Mouse (Mus musculus) CH12.LX (cell line): ENCODE results near the gene Rnf126. TPM values are rescaled to one million over a fixed set of nuclear protein-coding genes. Genes with fewer than 3 reads are reported as not detected.

Source experiments
- DNase-seq: peaks from one replicate; pipeline ENCODE4 v3.0.0-alpha.2; 2013; ENCODE audit errors: extremely low read depth
- H3K27ac ChIP-seq: 2 replicates; pipeline ENCODE4 v1.5.1; 2012; ENCODE audit warnings: low read depth, mild to moderate bottlenecking, control low read depth, moderate library complexity; ENCODE audit not compliant: insufficient read depth
- H3K27me3 ChIP-seq: replicated peaks from 2 replicates; pipeline ENCODE3; 2012; ENCODE audit warnings: inconsistent platforms
- H3K36me3 ChIP-seq, 2 experiments: replicated peaks in 1 of 2; 2 replicates each; pipeline versions ENCODE3 to v1.6.1; 2012; ENCODE audit warnings: inconsistent platforms in 1 of 2, low read length in 1 of 2, mild to moderate bottlenecking in 1 of 2, mixed read lengths in 1 of 2, moderate library complexity in 1 of 2; ENCODE audit not compliant: control insufficient read depth in 1 of 2, insufficient read depth in 1 of 2
- H3K4me1 ChIP-seq, 2 experiments: 2 replicates each; pipeline ENCODE4 v1.6.1; 2012; ENCODE audit warnings: inconsistent platforms in 1 of 2, moderate library complexity in 1 of 2; ENCODE audit not compliant: insufficient read depth in 2 of 2, control insufficient read depth in 1 of 2
- H3K4me2 ChIP-seq: 2 replicates; pipeline ENCODE4 v1.6.1; 2012; ENCODE audit warnings: low read depth, mild to moderate bottlenecking, control low read depth; ENCODE audit not compliant: poor library complexity, insufficient read depth, severe bottlenecking
- H3K4me3 ChIP-seq, 3 experiments: fragments of 150-350 bp in 1 of 3; sonication (generic) in 1 of 3; replicated peaks in 1 of 3; 2 replicates each; pipeline versions ENCODE3 to v1.5.1; 2011 to 2012; ENCODE audit warnings: low read depth in 2 of 3, low read length in 2 of 3, mild to moderate bottlenecking in 2 of 3, moderate library complexity in 2 of 3, control low read depth in 1 of 3, improper control_type of control experiment in 1 of 3, inconsistent platforms in 1 of 3, mixed read lengths in 1 of 3; ENCODE audit not compliant: poor library complexity in 1 of 3
- H3K79me2 ChIP-seq: replicated peaks from 2 replicates; pipeline ENCODE4 v1.6.1; 2012; ENCODE audit warnings: mild to moderate bottlenecking, moderate library complexity; ENCODE audit not compliant: control insufficient read depth, poor library complexity, insufficient read depth, severe bottlenecking; ENCODE audit errors: extremely low read depth
- H3K9ac ChIP-seq: 2 replicates; pipeline ENCODE4 v1.6.1; 2012; ENCODE audit warnings: low read depth, mild to moderate bottlenecking, control low read depth, moderate library complexity; ENCODE audit not compliant: insufficient read depth
- H3K9me3 ChIP-seq: replicated peaks from 2 replicates; pipeline ENCODE3; 2012; ENCODE audit warnings: low read length, inconsistent platforms, mixed read lengths
- E2F4 ChIP-seq: IDR thresholded peaks from 2 replicates; pipeline ENCODE4 v1.6.1; 2011; ENCODE audit warnings: low read depth, low read length, improper control_type of control experiment; ENCODE audit not compliant: insufficient replicate concordance
- ELF1 ChIP-seq: IDR thresholded peaks from 2 replicates; pipeline ENCODE4 v1.6.1; 2014; ENCODE audit warnings: low read depth, mild to moderate bottlenecking, inconsistent platforms, low read length, improper control_type of control experiment
- EP300 ChIP-seq: IDR thresholded peaks from 2 replicates; pipeline ENCODE4 v1.6.1; 2011; ENCODE audit warnings: low read length, improper control_type of control experiment
- HCFC1 ChIP-seq: IDR thresholded peaks from 2 replicates; pipeline ENCODE4 v1.6.1; 2012; ENCODE audit warnings: low read depth, mild to moderate bottlenecking, inconsistent platforms, low read length, improper control_type of control experiment
- IRF4 ChIP-seq: IDR thresholded peaks from 2 replicates; pipeline ENCODE4 v1.6.1; 2014; ENCODE audit warnings: low read depth, mild to moderate bottlenecking, inconsistent platforms, low read length, improper control_type of control experiment
- JUND ChIP-seq: conservative IDR thresholded peaks from 2 replicates; pipeline ENCODE4 v1.6.1; 2011; ENCODE audit warnings: low read depth, low read length, improper control_type of control experiment
- KAT2A ChIP-seq: IDR thresholded peaks from 2 replicates; pipeline ENCODE4 v1.6.1; 2012; ENCODE audit warnings: low read length, improper control_type of control experiment, inconsistent platforms; ENCODE audit not compliant: insufficient replicate concordance
- MAFK ChIP-seq: IDR thresholded peaks from 2 replicates; pipeline ENCODE4 v1.6.1; 2011; ENCODE audit warnings: low read length, improper control_type of control experiment; ENCODE audit not compliant: insufficient replicate concordance
- MAZ ChIP-seq: IDR thresholded peaks from 2 replicates; pipeline ENCODE4 v1.6.1; 2012; ENCODE audit warnings: low read depth, mild to moderate bottlenecking, inconsistent platforms, low read length, improper control_type of control experiment, moderate library complexity
- MXI1 ChIP-seq: IDR thresholded peaks from 2 replicates; pipeline ENCODE4 v1.6.1; 2011; ENCODE audit warnings: mild to moderate bottlenecking, low read depth, low read length, improper control_type of control experiment
- MYC ChIP-seq: IDR thresholded peaks from 2 replicates; pipeline ENCODE4 v1.6.1; 2011; ENCODE audit warnings: low read depth, mild to moderate bottlenecking, improper control_type of control experiment, low read length
- NELFE ChIP-seq: IDR thresholded peaks from 2 replicates; pipeline ENCODE4 v1.6.1; 2011; ENCODE audit warnings: low read depth, low read length, improper control_type of control experiment
- NRF1 ChIP-seq: IDR thresholded peaks from 2 replicates; pipeline ENCODE4 v1.6.1; 2014; ENCODE audit warnings: low read depth, mild to moderate bottlenecking, inconsistent platforms, low read length, improper control_type of control experiment, moderate library complexity
- PAX5 ChIP-seq: IDR thresholded peaks from 2 replicates; pipeline ENCODE4 v1.6.1; 2012; ENCODE audit warnings: low read length, inconsistent platforms, mixed read lengths
- POLR2A ChIP-seq: IDR thresholded peaks from 2 replicates; pipeline ENCODE4 v1.6.1; 2011; ENCODE audit warnings: low read depth, mild to moderate bottlenecking, improper control_type of control experiment, low read length
- RCOR1 ChIP-seq: conservative IDR thresholded peaks from 2 replicates; pipeline ENCODE4 v1.6.1; 2012; ENCODE audit warnings: low read depth, mild to moderate bottlenecking, inconsistent platforms, low read length, improper control_type of control experiment
- SIN3A ChIP-seq: IDR thresholded peaks from 2 replicates; pipeline ENCODE4 v1.6.1; 2012; ENCODE audit warnings: low read length, improper control_type of control experiment, inconsistent platforms
- USF2 ChIP-seq: conservative IDR thresholded peaks from 2 replicates; pipeline ENCODE4 v1.6.1; 2011; ENCODE audit warnings: low read depth, low read length, improper control_type of control experiment
- ZC3H11A ChIP-seq: IDR thresholded peaks from 2 replicates; pipeline ENCODE4 v1.6.1; 2012; ENCODE audit warnings: low read depth, mild to moderate bottlenecking, inconsistent platforms, low read length, improper control_type of control experiment
- dilution Hi-C: fragments of 300-500 bp; cut with MboI; formaldehyde crosslinking; loops from 2 replicates; pipeline ENCODE4 v1.14.3; 2020; ENCODE audit warnings: low sequenced_read_pairs; ENCODE audit not compliant: extremely low pct_unique_long_range_greater_than_20kb, extremely low pct_ligation_motif_present
- in situ Hi-C: fragments of 300-500 bp; cut with MboI; formaldehyde crosslinking; loops from 3 replicates; pipeline ENCODE4 v1.14.3; 2019; ENCODE audit warnings: low sequenced_read_pairs, low pct_ligation_motif_present, low pct_unique_long_range_greater_than_20kb, mixed read lengths
- polyA plus RNA-seq: library from polyadenylated mRNA; unstranded; fragments of >175 nt; gene quantifications from 2 replicates; pipeline ENCODE4 v1.2.1, GENCODE M21; 2012; ENCODE audit warnings: low read depth; ENCODE audit not compliant: insufficient read length
- total RNA-seq, 2 experiments: library from RNA; depleted of rRNA; stranded (reverse); fragments of 300-350 nt in 1 of 2; fragments of >200 nt in 1 of 2; gene quantifications; 2 replicates each; pipeline ENCODE4 v1.2.3; 2012 to 2014

Rnf126 gene
- total and polyA plus RNA-seq, 3 experiments: 32.4 to 112 (median 67.9) TPM

GRCm38 (mm10) chr10:79721089-79721488 lies 45.7 kb downstream of the Rnf126 start:
- TF ChIP-seq ZC3H11A: no peak
- no peak overlapping the region for H3K4me2 ChIP-seq
- H3K4me1 ChIP-seq: peaks cover 10 to 19% of the 10 kb centered on the region in 2 experiments
- no peak overlapping the region for H3K27ac ChIP-seq
- no peaks in the 10 kb centered on the region for H3K36me3 ChIP-seq
- H3K9me3 ChIP-seq: peaks cover 3% of the 10 kb centered on the region
- in situ Hi-C loops: no loop called here
- no peak overlapping the region for H3K9ac ChIP-seq
- dilution Hi-C loops: no loop called here
- no peak for DNase-seq
- H3K27me3 ChIP-seq: peaks cover 89% of the 10 kb centered on the region
- H3K79me2 ChIP-seq: no peaks in the 10 kb centered on the region
- H3K4me3 ChIP-seq: no peak overlapping the region

- Histone ChIP-seq H3K79me2 (no peaks in the 10 kb centered on the region), H3K4me3 (no peak overlapping the region), H3K4me1 (peaks cover 8 to 15% of the 10 kb centered on the region in 2 experiments), H3K27ac (no peak overlapping the region), H3K9ac (no peak overlapping the region), H3K36me3 (no peaks in the 10 kb centered on the region), H3K4me2 (no peak overlapping the region), H3K27me3 (peaks cover 79% of the 10 kb centered on the region), H3K9me3 (peaks cover 3% of the 10 kb centered on the region)
- DNase-seq: peak; percentile 52
- TF ChIP-seq MXI1: peak; percentile 38; the same call in 1 of the 2 replicates
- no peak for TF ChIP-seq IRF4
- no peak for TF ChIP-seq NRF1
- TF ChIP-seq MAFK: no peak
- no peak for TF ChIP-seq POLR2A
- TF ChIP-seq HCFC1: no peak
- peak; percentile 65 for TF ChIP-seq SIN3A
- no peak for TF ChIP-seq JUND
- in situ Hi-C loops: no loop called here
- dilution Hi-C loops: no loop called here
Observed at GRCm38 (mm10) chr10:79717640-79718357, 49.0 kb downstream of the Rnf126 start.

GRCm38 (mm10) chr10:79716988-79717355 lies 49.8 kb downstream of the Rnf126 start:
- Histone ChIP-seq H3K79me2 (no peaks in the 10 kb centered on the region), H3K9ac (peak overlapping the region; percentile 35; the same call in 1 of the 2 replicates), H3K27ac (no peak overlapping the region), H3K4me2 (peak overlapping the region; percentile 76), H3K27me3 (peaks cover 71% of the 10 kb centered on the region), H3K4me1 (peaks cover 8 to 10% of the 10 kb centered on the region in 2 experiments), H3K36me3 (peaks cover 2 to 6% of the 10 kb centered on the region in 2 experiments), H3K4me3 (peak overlapping the region in 2 of 3 experiments; percentile 33 to 54), H3K9me3 (peaks cover 3% of the 10 kb centered on the region)
- no peak for TF ChIP-seq E2F4
- no peak for TF ChIP-seq MAZ
- TF ChIP-seq EP300: no peak
- no peak for TF ChIP-seq PAX5
- no peak for TF ChIP-seq ZC3H11A
- no peak for TF ChIP-seq NELFE
- no peak for TF ChIP-seq KAT2A
- TF ChIP-seq MYC: no peak
- no peak for TF ChIP-seq RCOR1
- no peak for TF ChIP-seq ELF1
- no peak for TF ChIP-seq USF2
- DNase-seq: no peak
- dilution Hi-C loops: no loop called here
- in situ Hi-C loops: no loop called here
